Mouse (Mus musculus): ENCODE measurements around the gene Usp31.

- TF ChIP-seq CTCF (IDR thresholded peaks at IDR 0.05 in 2 of 3, conservative IDR thresholded peaks at IDR 0.05 in 1 of 3; ENCODE audit: control insufficient read depth in 1 of 3, insufficient read depth in 1 of 3, low read depth in 2 of 3, low read length in 3 of 3, poor library complexity in 1 of 3, severe bottlenecking in 1 of 3) (no peak), CHD2 (IDR thresholded peaks at IDR 0.05; ENCODE audit: low read length) (no peak), POLR2AphosphoS5 (IDR thresholded peaks at IDR 0.05; ENCODE audit: borderline replicate concordance, low read depth, low read length) (no peak), ETS1 (IDR thresholded peaks at IDR 0.05; ENCODE audit: low read depth, low read length) (no peak), GATA1 (IDR thresholded peaks at IDR 0.05; ENCODE audit: low read depth, low read length) (no peak), TBP (IDR thresholded peaks at IDR 0.05; ENCODE audit: low read depth, low read length) (no peak), UBTF (IDR thresholded peaks at IDR 0.05; ENCODE audit: borderline replicate concordance, insufficient read depth, low read depth, low read length) (no peak), NRF1 (IDR thresholded peaks at IDR 0.05; ENCODE audit: insufficient read depth, low read depth, low read length, poor library complexity, severe bottlenecking) (no peak), TAL1 (IDR thresholded peaks at IDR 0.05; ENCODE audit: low read length) (no peak), POLR2A (IDR thresholded peaks at IDR 0.05; ENCODE audit: control insufficient read depth in 1 of 2, insufficient read depth in 1 of 2, low read depth in 1 of 2, low read length in 2 of 2, poor library complexity in 1 of 2) (no peak), GABPA (IDR thresholded peaks at IDR 0.05; ENCODE audit: low read depth, low read length) (no peak), SIN3A (IDR thresholded peaks at IDR 0.05; ENCODE audit: low read length) (no peak), EP300 (IDR thresholded peaks at IDR 0.05; ENCODE audit: low read depth in 1 of 2, low read length in 2 of 2) (no peak), HCFC1 (IDR thresholded peaks at IDR 0.05; ENCODE audit: low read depth, low read length) (no peak)
Measured at GRCm38 (mm10) chr7:121650724-121651123, 56.3 kb downstream of the Usp31 start.

Measured in MEL (cell line).